Mouse (Mus musculus) small intestine, adult 2 months (tissue): ENCODE measurements at regions not wholly inside any gene's neighbourhood (a gene's known extent, or its start where the extent isn't known, plus 50 kb on each side); places are given as distances from the start of the nearest gene placed in this dataset.

ENCODE experiments used
- H3K27ac ChIP-seq: fragments of 200-500 bp; 2 replicates; pipeline ENCODE4 v1.5.1; 2012; ENCODE audit warnings: low read depth, low read length, control low read depth, inconsistent platforms; ENCODE audit not compliant: insufficient read depth
- H3K27me3 ChIP-seq: fragments of 200-500 bp; 2 replicates; pipeline ENCODE4 v1.6.1; 2012; ENCODE audit warnings: mild to moderate bottlenecking, moderate library complexity, low read length, inconsistent platforms; ENCODE audit not compliant: control insufficient read depth, insufficient read depth
- H3K36me3 ChIP-seq: fragments of 200-500 bp; 2 replicates; pipeline ENCODE4 v1.6.1; 2012; ENCODE audit warnings: mild to moderate bottlenecking, low read length, control low read depth, inconsistent platforms; ENCODE audit not compliant: control insufficient read depth, insufficient read depth
- H3K4me1 ChIP-seq: fragments of 200-500 bp; 2 replicates; pipeline ENCODE4 v1.6.1; 2012; ENCODE audit warnings: low read length, inconsistent platforms, mixed read lengths; ENCODE audit not compliant: control insufficient read depth, insufficient read depth, insufficient read length
- H3K4me3 ChIP-seq: fragments of 200-500 bp; 2 replicates; pipeline ENCODE4 v1.5.1; 2012; ENCODE audit warnings: low read depth, mild to moderate bottlenecking, control low read depth, inconsistent platforms, low read length, moderate library complexity
- CTCF ChIP-seq: fragments of 200-500 bp; IDR thresholded peaks from 2 replicates; pipeline ENCODE4 v1.5.1; 2012; ENCODE audit warnings: low read depth, mild to moderate bottlenecking, control low read depth, inconsistent platforms, low read length, moderate library complexity, mixed read lengths; ENCODE audit not compliant: insufficient replicate concordance, insufficient read length; ENCODE audit errors: extremely low read depth
- POLR2A ChIP-seq: fragments of 200-500 bp; IDR thresholded peaks from 2 replicates; pipeline ENCODE4 v1.6.1; 2012; ENCODE audit warnings: low read depth, mild to moderate bottlenecking, control low read depth, inconsistent platforms, low read length, moderate library complexity
- WGBS: fragments of 180-500 bp; shearing (Covaris S2); methylation state at CpG from one replicate; pipeline ENCODE4 v1.1.7; 2018; 5-methylcytosine and 5-hydroxymethylcytosine counted together

DNA sequence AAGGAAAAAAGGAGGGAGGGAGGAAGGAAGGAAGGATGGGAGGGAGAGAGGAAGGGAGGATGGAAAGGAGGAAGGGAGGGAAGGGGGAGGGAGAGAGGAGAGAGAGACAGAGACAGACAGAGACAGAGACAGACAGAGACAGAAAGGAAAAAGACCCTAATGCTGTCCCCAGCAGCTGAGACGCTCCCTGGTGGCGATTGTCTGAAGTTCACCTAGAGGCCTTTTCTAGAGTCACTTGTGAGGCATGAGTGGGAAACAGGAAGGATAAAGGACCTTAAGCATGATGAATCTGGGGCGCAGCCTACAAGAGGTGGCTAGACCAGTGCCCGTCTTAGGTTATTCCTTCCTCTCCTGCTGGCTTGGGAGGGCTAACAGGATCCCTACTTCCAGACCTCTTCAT lies 276.7 kb downstream of the Tshz3 start:
- no peak for TF ChIP-seq POLR2A
- no peak for TF ChIP-seq CTCF
- no peak overlapping the region for H3K27ac ChIP-seq
- H3K27me3 ChIP-seq = no peaks in the 10 kb centered on the region
- no peak overlapping the region for H3K4me3 ChIP-seq
- no peaks in the 10 kb centered on the region for H3K36me3 ChIP-seq
- H3K4me1 ChIP-seq = no peaks in the 10 kb centered on the region
- 52% methylated on average over 4 of the region's 4 CpGs for WGBS

DNA sequence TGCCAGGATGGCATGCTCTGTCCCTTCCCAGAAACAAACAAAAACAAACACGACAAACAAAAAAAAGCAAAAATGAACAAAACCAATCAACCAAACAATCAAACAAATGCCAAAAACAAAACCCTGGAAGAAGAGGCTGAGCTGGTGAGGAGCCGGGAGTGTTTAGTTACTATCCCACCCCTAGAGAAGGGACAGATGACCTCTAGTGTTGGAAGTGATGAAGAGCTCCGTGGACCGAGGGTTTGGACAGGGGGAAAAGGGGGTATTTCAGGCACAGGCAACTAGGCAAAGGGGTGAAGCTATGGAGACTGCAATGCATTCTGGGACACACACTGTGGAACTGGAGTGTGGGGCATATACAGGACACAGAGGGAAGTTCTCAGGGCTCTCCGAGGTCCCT lies 277.6 kb downstream of the Tshz3 start:
- H3K4me3 ChIP-seq = no peak overlapping the region
- no peak overlapping the region for H3K27ac ChIP-seq
- H3K36me3 ChIP-seq = no peaks in the 10 kb centered on the region
- 23% methylated on average over 5 of the region's 5 CpGs for WGBS
- no peaks in the 10 kb centered on the region for H3K27me3 ChIP-seq
- no peaks in the 10 kb centered on the region for H3K4me1 ChIP-seq
- no peak for TF ChIP-seq CTCF

DNA sequence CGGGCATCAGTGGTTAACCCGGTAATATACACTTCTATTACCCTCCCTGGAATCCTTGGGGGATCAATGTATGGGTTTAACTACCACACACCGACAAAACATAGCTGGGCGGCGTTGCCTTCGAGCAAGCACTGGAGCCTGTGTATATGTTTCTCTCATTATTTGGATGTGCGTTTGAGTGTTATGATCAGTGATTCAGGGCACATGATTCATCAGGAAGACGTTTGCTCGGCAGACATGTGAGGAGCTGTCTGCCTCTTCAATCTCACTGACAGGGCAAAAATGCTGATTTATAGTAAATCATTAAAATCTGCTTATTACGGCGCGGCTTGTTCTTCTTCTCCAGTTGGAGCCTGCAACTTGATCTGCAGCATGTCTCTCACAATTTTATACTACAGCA lies 279.9 kb downstream of the Tshz3 start:
- TF ChIP-seq CTCF (no peak), POLR2A (no peak)

DNA sequence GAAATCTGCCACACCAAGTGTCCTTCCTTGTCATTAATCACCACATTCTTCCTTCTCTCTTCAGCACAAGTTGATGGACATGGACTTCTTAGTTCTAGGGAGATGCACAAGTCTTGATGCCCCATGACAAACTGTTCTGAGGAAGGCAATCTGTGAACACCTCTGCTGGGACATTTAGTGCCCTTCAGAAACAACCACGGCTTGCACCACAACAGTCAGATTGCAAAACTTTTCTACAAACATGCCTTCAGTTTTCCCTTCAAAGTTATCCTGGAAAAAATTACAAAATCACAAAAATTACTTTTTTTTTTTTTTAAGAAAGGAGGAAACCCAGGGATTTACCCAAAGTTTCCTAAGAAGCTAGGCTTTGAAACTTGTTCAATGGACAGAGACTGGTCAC lies 291.5 kb downstream of the Tshz3 start:
- 71% methylated on average over 1 of the region's 1 CpGs for WGBS
- no peaks in the 10 kb centered on the region for H3K27me3 ChIP-seq
- H3K4me1 ChIP-seq = no peaks in the 10 kb centered on the region
- no peak overlapping the region for H3K27ac ChIP-seq
- H3K36me3 ChIP-seq = no peaks in the 10 kb centered on the region
- TF ChIP-seq CTCF (no peak), POLR2A (no peak)
- no peak overlapping the region for H3K4me3 ChIP-seq

More for the DNA sequence above, 279.9 kb downstream of the Tshz3 start:
- H3K27me3 ChIP-seq = no peaks in the 10 kb centered on the region
- WGBS = 79% methylated on average over 12 of the region's 12 CpGs
- no peaks in the 10 kb centered on the region for H3K36me3 ChIP-seq
- no peak overlapping the region for H3K4me3 ChIP-seq
- no peaks in the 10 kb centered on the region for H3K4me1 ChIP-seq
- no peak overlapping the region for H3K27ac ChIP-seq

DNA sequence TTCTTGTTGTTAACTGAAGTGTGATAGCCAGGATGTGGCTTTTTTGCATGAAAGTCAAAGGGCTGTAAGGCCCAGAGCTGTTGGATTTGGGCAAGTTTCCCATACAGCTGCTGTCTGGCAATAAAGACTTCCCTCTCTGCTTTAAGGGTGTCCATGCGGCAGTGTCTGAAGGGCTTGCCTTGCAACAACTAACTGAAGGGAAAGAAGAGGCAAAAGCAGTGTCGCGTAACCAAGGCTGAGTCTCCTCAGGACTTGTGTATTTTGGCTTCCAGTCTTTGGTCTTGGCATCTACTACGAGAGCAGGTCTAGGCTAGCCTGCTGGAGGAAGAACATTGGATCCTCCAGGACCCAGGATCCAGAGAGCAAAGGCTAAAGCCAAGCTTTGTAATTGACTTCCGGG lies 306.7 kb downstream of the Tshz3 start:
- no peak overlapping the region for H3K27ac ChIP-seq
- TF ChIP-seq POLR2A = no peak
- no peak for TF ChIP-seq CTCF
- no peaks in the 10 kb centered on the region for H3K27me3 ChIP-seq
- WGBS = 72% methylated on average over 5 of the region's 5 CpGs
- no peaks in the 10 kb centered on the region for H3K36me3 ChIP-seq
- H3K4me3 ChIP-seq = no peak overlapping the region
- no peaks in the 10 kb centered on the region for H3K4me1 ChIP-seq

DNA sequence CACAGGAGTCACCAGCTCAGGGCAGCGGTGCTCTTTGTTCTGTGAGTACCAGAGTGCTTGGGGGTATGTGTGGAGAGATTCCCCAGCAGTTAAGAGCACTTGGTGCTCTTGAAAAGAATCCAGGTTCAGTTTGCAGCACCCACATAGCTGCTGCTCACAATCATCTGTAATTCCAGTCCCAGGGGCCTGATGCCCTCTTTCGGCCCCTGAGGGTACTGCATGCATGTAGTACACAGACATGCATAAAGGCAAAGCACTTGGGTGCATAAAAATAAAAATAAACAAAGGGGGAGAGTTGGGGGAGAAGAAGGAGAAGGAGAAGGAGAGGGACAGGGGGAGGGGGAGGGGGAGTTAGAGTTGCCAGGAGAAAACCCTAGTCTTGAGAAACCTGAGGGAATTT lies 307.8 kb downstream of the Tshz3 start:
- TF ChIP-seq CTCF = no peak
- no peak overlapping the region for H3K27ac ChIP-seq
- 92% methylated on average over 2 of the region's 2 CpGs for WGBS

DNA sequence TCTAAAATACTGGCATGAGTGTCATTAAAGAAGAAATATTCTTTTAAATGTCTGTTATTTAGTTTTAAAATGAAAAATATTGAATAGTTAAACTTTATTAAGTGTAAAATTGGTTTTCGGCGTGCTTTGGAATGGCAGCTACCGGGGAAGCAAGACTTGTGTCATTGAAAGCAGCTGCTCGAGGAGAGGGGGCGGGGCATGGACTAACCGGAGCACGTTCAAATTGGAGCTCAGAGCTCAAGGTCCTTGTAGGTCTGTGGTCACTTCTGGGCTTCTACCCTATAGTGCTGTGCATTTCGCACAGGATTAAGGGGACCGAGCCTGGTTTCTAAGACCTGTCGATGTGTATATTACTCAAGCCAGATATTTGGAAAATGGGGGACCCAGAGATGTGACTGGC lies 309.0 kb downstream of the Tshz3 start:
- TF ChIP-seq POLR2A (no peak), CTCF (no peak)
- 69% methylated on average over 10 of the region's 10 CpGs for WGBS
- H3K27me3 ChIP-seq = no peaks in the 10 kb centered on the region
- H3K4me3 ChIP-seq = no peak overlapping the region
- H3K27ac ChIP-seq = no peak overlapping the region
- no peaks in the 10 kb centered on the region for H3K36me3 ChIP-seq
- 0 out of 2 replicates have a peak, but pooled peaks cover 2% of the 10 kb centered on the region for H3K4me1 ChIP-seq

More for the DNA sequence above, 307.8 kb downstream of the Tshz3 start:
- no peak overlapping the region for H3K4me3 ChIP-seq
- no peaks in the 10 kb centered on the region for H3K36me3 ChIP-seq
- no peaks in the 10 kb centered on the region for H3K4me1 ChIP-seq
- no peaks in the 10 kb centered on the region for H3K27me3 ChIP-seq

DNA sequence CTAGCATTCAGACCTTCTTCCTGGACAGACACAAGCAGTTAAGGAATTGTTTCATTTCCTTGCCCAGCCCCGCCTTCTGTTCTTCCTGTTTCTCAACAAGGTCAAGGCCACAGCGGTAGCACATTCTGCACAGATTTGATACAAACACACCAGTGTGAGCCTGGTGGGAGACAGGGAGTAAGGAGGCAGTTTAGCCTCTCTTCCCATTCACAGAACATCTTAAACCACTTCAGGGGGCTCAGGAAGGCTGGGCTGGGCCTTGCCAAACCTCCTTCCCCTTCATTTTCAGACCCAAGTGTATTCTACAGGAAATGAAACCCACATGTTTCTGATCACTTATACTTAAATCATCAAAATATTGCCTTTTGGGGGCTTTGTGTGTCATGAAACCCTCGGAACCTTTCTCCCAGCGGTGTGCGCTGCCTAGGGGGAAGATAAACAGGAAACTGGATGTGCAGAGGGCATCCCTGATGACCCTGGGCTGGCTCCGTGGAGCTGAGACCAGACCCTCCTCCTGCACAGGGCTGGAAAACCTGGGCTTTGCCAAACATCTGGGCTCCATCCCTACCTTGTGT lies 313.3 kb downstream of the Tshz3 start:
- 68% methylated on average over 6 of the region's 6 CpGs for whole genome bisulfite sequencing
- no peaks in the 10 kb centered on the region for H3K36me3 ChIP-seq
- TF ChIP-seq CTCF = no peak
- TF ChIP-seq POLR2A = no peak
- H3K4me3 ChIP-seq = no peak overlapping the region
- H3K27me3 ChIP-seq = no peaks in the 10 kb centered on the region
- H3K27ac ChIP-seq = no peak overlapping the region
- 0 out of 2 replicates have a peak, but pooled peaks cover 2% of the 10 kb centered on the region for H3K4me1 ChIP-seq
